Mouse (Mus musculus): Measurements from ENCODE around the gene Scn11a.

DNA sequence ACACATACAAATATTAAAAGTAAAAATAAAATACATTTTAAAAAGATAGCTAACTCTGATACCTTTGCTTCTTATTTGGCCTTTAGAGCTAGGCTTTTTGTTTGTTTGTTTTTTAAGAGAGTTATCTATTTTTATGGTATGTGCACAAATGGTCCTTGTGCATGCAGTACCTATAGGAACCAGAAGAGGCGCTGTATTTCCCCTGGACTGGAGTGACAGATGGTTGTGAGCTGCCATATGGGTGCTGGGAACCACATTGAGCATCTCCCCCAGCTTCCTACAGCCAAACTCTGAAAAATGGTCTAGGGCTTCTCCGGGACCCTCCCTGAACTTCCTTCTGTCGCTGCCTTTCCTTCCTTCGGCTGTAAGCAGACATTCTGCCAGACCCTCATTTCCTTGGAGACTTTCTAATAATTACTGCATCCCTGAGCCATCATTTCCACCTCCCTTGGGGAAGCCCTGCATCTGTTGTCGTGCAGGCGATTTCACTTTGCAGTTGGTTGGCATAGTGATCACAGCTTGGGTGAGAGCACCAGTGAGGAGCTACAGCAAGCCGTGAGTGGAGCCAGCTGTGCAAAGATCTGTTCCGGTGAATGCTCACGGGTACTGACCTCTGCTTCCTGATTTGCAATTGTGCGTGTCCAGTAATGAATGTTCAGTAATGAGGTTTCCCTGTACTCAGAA lies 27.2 kb upstream of the Scn11a start:
- no peak for TF ChIP-seq POLR2AphosphoS5 (IDR thresholded peaks at IDR 0.05; ENCODE audit: insufficient replicate concordance, low read depth, low read length)
- no peak for TF ChIP-seq CTCF (IDR thresholded peaks at IDR 0.05; ENCODE audit: low read depth, low read length)
- no peak for TF ChIP-seq GATA2 (IDR thresholded peaks at IDR 0.05; ENCODE audit: borderline replicate concordance, low read depth, low read length)
- TF ChIP-seq GATA1 (IDR thresholded peaks at IDR 0.05; ENCODE audit: borderline replicate concordance, low read length): no peak
- no peak for TF ChIP-seq TAL1 (conservative IDR thresholded peaks at IDR 0.05; ENCODE audit: low read depth, low read length)
